ENCODE assay signal across 24 mouse cellular contexts in genomic region chr1:43714841-43715240, GRCm38 (mm10). TPM values are rescaled to one million over a fixed set of nuclear protein-coding genes. Genes with fewer than 3 reads are reported as not detected.
A peak's percentile ranks its signal among the peaks of the same experiment; 100 is the strongest.
DNase-seq lines count a peak whose midpoint lies in the region; ATAC-seq and TF ChIP-seq lines count a peak whose summit lies in the region.
"Had no signal": no experiment of that assay in that cellular context is flagged by ENCODE, and none has a peak within 500 bp of the region (broad histone marks: within the 10 kb centered on the region; RNA-seq: fewer than 3 reads in every experiment).

No protein-coding gene starts in this region.

- H3K27ac ChIP-seq in kidney, embryonic 14.5 days (ENCODE audit: low read depth, low read length) = no peak overlapping the region
- H3K27ac ChIP-seq: embryonic facial prominence, embryonic 12.5 days; hindbrain, embryonic 14.5 days; intestine, embryonic 15.5 days; layer of hippocampus, adult 2 months; limb, embryonic 10.5 days; liver, embryonic 13.5 days; macrophage; midbrain, embryonic 12.5 days had no signal

- TF ChIP-seq POLR2A in myocyte (IDR thresholded peaks at IDR 0.05; ENCODE audit: insufficient read length, low read depth) = no peak

- H3K36me3 ChIP-seq in kidney, embryonic 14.5 days (ENCODE audit: control insufficient read depth, insufficient read depth, low read length) = no peaks in the 10 kb centered on the region
- no peaks in the 10 kb centered on the region for H3K36me3 ChIP-seq in myocyte (ENCODE audit: control insufficient read depth, insufficient read depth)
- H3K36me3 ChIP-seq: embryonic facial prominence, embryonic 12.5 days; intestine, embryonic 15.5 days; limb, embryonic 10.5 days; liver, embryonic 13.5 days; midbrain, embryonic 12.5 days had no signal

- H3K9me3 ChIP-seq in kidney, embryonic 14.5 days (ENCODE audit: control insufficient read depth, low read length) = 0 out of 2 replicates have a peak, but pooled peaks cover 3% of the 10 kb centered on the region
- H3K9me3 ChIP-seq: embryonic facial prominence, embryonic 12.5 days; intestine, embryonic 15.5 days; limb, embryonic 10.5 days; liver, embryonic 13.5 days; midbrain, embryonic 12.5 days had no signal

- no peaks in the 10 kb centered on the region for H3K27me3 ChIP-seq in kidney, embryonic 14.5 days (ENCODE audit: control insufficient read depth, insufficient read depth, low read length)
- no peaks in the 10 kb centered on the region for H3K27me3 ChIP-seq in myocyte (ENCODE audit: control insufficient read depth, insufficient read depth, insufficient read length)
- H3K27me3 ChIP-seq: embryonic facial prominence, embryonic 12.5 days; intestine, embryonic 15.5 days; liver, embryonic 13.5 days; midbrain, embryonic 12.5 days; Patski had no signal

- no peak overlapping the region for H3K9ac ChIP-seq in kidney, embryonic 14.5 days (ENCODE audit: low read depth, low read length)
- H3K9ac ChIP-seq: embryonic facial prominence, embryonic 12.5 days; hindbrain, embryonic 14.5 days; intestine, embryonic 15.5 days; liver, embryonic 13.5 days; midbrain, embryonic 12.5 days had no signal

- DNase-seq in heart, adult 11 months = peak; percentile 83
- DNase-seq in heart, postnatal 36 days = no peak
- peak; percentile 33 for DNase-seq in kidney, adult 9 months
- DNase-seq in kidney, postnatal 36 days = peak; percentile 19 to 25
- no peak for DNase-seq in spleen, postnatal 14 days (ENCODE audit: low spot score in 2 of 2)
- DNase-seq: adrenal gland, postnatal 14 days; cerebellum, adult 2 months; gastrocnemius, postnatal 10 days; liver, embryonic 13.5 days; thymus, postnatal 4 days had no signal

- no peaks in the 10 kb centered on the region for H3K4me1 ChIP-seq in kidney, embryonic 14.5 days (ENCODE audit: control insufficient read depth, insufficient read depth, low read length)
- H3K4me1 ChIP-seq: embryonic facial prominence, embryonic 12.5 days; intestine, embryonic 15.5 days; liver, embryonic 13.5 days; midbrain, embryonic 12.5 days had no signal

- no peak overlapping the region for H3K4me2 ChIP-seq in kidney, embryonic 14.5 days (replicated peaks; ENCODE audit: low read depth, low read length)
- peak overlapping the region; percentile 34 for H3K4me2 ChIP-seq in myocyte (ENCODE audit: low read depth)
- H3K4me2 ChIP-seq: embryonic facial prominence, embryonic 12.5 days; hindbrain, embryonic 14.5 days; intestine, embryonic 15.5 days; liver, embryonic 13.5 days; midbrain, embryonic 12.5 days had no signal

- no peak for ATAC-seq in kidney, embryonic 14.5 days (ENCODE audit: low FRiP score, low TSS enrichment)
- no peak for ATAC-seq in megakaryocyte, adult 5-6 weeks (ENCODE audit: poor library complexity, severe bottlenecking)
- ATAC-seq: activated CD4-positive, CD25-positive, alpha-beta regulatory T cell, adult 4 months; intestine, embryonic 15.5 days; Patski had no signal

- intact Hi-C loops in heart, postnatal 36 days (cut with DNase I) = no loop called here

- no peak overlapping the region for H3K4me3 ChIP-seq in kidney, embryonic 14.5 days (ENCODE audit: low read length)
- no peak overlapping the region for H3K4me3 ChIP-seq in myocyte
- H3K4me3 ChIP-seq: embryonic facial prominence, embryonic 12.5 days; intestine, embryonic 15.5 days; layer of hippocampus, adult 2 months; limb, embryonic 10.5 days; liver, embryonic 13.5 days; midbrain, embryonic 12.5 days had no signal

- 87% methylated on average over 2 of the region's 2 CpGs for WGBS in kidney, embryonic 14.5 days

- H3K79me2 ChIP-seq in myocyte (ENCODE audit: control insufficient read depth, insufficient read depth) = no peaks in the 10 kb centered on the region

- H3ac ChIP-seq in myocyte (ENCODE audit: control insufficient read depth, insufficient read length) = no peak overlapping the region

TF ChIP-seq in myocyte, 11 proteins besides CTCF, POLR2A, EP300 and RAD21:
- TF ChIP-seq USF1 (IDR thresholded peaks at IDR 0.05; ENCODE audit: low read depth) (no peak), MAX (IDR thresholded peaks at IDR 0.05; ENCODE audit: low read depth) (no peak), TCF12 (IDR thresholded peaks at IDR 0.05; ENCODE audit: insufficient read depth, poor library complexity, severe bottlenecking) (no peak), CEBPB (IDR thresholded peaks at IDR 0.05; ENCODE audit: insufficient read depth, poor library complexity, severe bottlenecking) (0 out of 2 replicates have a peak, but pooled peaks have one; percentile 3), MYOD1 (IDR thresholded peaks at IDR 0.05; ENCODE audit: control insufficient read depth in 1 of 3, insufficient read length in 2 of 3, low read depth in 2 of 3) (peak in 1 of 3 experiments; percentile 22), MYOG (IDR thresholded peaks at IDR 0.05; ENCODE audit: control insufficient read depth in 1 of 3, insufficient read depth in 1 of 3, insufficient read length in 2 of 3, low read depth in 2 of 3) (no peak), POLR2AphosphoS2 (IDR thresholded peaks at IDR 0.05; ENCODE audit: insufficient read length, low read depth) (no peak), TCF3 (IDR thresholded peaks at IDR 0.05; ENCODE audit: insufficient read length, low read depth) (no peak), REST (IDR thresholded peaks at IDR 0.05; ENCODE audit: insufficient read depth, insufficient read length) (no peak), SRF (IDR thresholded peaks at IDR 0.05; ENCODE audit: control insufficient read depth, insufficient read length, low read depth) (no peak), E2F4 (IDR thresholded peaks at IDR 0.05; ENCODE audit: insufficient read depth) (no peak)

RNA-seq across cellular contexts. Expression of gene 1500015O10Rik, which starts 15.6 kb away (rescaled TPM):
- total RNA-seq in heart, postnatal 36 days (2021) = 1 to 10 TPM; 2.5 to 3.2 TPM
- polyA plus RNA-seq in kidney, embryonic 14.5 days (2014; fragmentation: Nextera tagmentation; extraction: Ambion mirVana) = 2.4 and 3.1 TPM in 2 replicates
- polyA plus RNA-seq in myocyte (2012; fragmentation: generic; extraction: Trizol) = 7.2 TPM
- not detected in 2 replicates for total RNA-seq in megakaryocyte, adult 5-6 weeks (2015)
- total RNA-seq in megakaryocyte, adult 5-6 weeks (2017) = not detected in 2 replicates
- total RNA-seq: common myeloid progenitor, adult 5-6 weeks; neutrophil, adult 5-6 weeks had no signal
- polyA plus RNA-seq: activated CD4-positive, CD25-positive, alpha-beta regulatory T cell, adult 4 months; limb, embryonic 10.5 days; macrophage had no signal

Comparison
In these comparisons a context has a peak if more than half of its experiments do, and no peak if none do; other contexts are left out.
1. DNase-seq: peak in heart, adult 11 months (single experiment), kidney, adult 9 months (single experiment) and kidney, postnatal 36 days (2 of 2); none in heart, postnatal 36 days (0 of 2) and spleen, postnatal 14 days (0 of 2).